Mouse (Mus musculus) liver (tissue): ENCODE data around the gene Sptlc2.

Source experiments
- DNase-seq: peaks from one replicate; pipeline ENCODE4 v3.0.0-alpha.2; 2020; ENCODE audit warnings: mixed read lengths

Sptlc2 gene

DNA sequence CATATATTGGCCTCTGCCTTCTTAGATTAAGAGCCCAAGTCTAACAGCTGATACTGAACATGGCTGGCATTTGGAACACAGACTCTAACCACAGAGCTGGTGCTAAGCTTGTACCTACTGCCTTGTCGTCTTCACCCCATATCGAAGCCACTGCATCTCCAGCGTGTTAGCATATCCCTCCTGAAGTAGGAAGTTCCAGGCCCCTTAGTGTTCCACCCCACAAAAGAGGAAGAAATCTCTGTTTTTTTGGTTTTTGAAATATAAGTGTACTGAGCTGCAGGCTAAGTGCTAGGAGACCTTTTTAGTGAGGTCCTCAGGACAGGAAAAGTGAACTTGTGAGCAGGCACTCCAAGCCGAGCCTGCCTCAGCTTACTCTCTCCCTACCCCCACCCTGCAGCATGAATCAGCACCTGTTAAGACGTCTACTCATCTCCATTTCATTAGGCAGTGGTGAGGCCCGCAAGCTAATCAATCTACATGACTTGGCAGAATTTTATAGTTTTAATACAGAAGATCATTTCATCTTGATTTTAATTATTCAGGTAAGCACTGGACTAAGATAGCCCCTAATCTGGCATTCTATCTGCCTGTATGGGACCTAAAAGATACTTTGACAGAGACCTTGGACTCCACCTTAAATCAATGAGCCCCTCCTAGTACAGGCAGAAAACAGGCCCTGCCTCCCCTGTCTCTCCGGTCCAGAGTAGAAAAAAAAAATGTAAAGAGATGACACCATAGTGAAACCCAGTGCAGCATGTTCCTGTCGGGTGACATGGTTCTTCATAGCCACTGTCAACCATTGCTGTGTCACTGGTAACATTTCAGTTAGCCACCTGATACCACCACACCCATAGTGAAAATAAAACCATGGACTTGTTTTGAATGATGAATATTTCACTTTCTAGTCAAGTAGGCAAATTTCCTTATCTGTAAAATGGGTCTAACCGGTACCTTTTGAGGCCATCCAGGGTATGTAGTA, 113.0 kb downstream of the Sptlc2 start:
- peak; percentile 81 for DNase-seq

DNA sequence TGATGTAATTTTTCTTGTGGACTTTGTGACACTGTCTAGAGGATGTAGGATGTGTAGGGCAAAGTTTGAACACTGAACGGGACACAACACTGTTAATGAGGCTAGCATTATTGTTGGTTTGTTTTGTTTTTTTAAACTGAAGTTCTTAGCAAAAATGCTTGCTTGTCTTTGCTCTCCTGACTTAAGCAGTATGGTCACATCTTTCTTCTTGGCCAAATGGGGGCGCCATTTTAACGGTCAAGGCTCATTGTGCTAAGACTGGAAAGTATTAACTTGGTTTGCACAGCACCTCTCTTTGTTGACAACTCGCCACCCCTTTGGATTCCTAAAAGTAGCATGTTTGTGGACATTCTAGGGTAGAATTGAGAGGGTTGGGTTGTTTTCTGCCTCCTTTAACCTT, 120.5 kb downstream of the Sptlc2 start:
- DNase-seq = peak; percentile 71

DNA sequence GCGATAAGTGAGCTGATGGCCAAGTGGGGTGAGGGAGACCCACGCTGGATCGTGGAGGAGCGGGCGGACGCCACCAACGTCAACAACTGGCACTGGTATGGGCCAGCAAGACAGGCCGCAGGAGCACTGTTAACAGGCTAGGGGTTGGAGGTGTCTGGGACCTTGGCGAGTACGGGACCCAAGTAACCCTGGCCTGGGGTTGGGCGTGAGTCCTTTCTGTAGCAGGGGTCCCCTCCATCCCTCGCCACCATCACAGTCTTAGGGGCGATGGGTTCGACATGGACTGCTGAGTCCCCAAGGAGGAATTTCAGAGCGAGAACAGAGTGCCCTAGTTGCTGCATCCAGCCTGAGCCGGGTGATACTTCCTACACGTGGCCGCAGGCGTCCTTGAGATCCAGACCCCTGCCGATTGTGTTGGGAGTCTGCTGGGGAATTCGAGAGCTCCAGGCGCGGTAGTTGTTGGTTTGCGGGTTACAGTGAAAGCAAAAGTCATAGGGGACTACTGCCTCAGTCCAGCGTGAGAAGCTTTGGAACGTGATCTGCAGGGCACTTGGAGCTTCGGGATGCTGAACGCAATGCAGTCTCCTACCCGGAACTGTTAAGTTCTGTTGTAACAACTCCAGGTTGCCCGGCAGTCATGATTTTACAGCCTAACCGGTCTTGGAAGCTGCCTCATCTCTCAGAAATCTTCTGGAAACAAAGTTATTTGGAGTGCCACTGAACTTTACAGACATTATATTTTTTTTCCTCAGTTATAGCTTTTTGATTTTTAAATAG, 121.1 kb downstream of the Sptlc2 start:
- DNase-seq = peak; percentile 38

DNA sequence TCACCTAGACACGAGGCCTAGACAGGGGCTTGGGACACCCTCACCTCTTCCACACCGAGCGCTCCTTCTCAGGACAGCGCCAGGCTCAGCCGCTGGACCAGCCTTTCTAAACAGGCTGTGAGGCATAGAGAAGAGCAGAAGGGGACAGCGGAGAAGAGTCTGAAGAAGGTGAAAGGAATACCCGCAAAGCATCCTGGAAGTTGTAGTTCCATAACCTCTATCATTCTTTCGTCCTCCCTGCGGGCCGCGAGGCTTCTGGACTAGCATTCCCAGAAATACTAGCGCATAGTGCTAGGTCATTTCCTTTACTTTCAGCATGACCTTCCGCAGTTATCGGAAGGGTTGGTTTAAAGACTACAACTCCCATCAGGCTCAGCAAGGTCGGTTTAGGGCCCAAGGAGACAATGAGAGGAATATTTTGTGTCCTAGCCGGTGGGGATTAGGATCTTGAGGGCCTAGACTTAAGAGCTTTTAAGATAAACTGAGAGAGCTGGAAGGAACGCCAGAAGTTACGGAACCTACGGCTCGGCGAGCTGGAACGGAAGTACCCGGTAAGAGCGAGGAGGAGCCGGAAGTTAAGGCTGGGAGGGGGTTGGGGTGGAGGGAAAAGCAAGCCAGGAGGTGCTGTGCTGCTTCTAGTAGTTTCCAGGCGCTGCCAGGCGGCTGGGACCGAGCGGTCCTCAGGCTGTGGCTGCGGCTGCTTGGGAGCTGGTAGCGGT, 121.9 kb downstream of the Sptlc2 start, which contains the start of the genes Vipas39 and Ahsa1:
Vipas39 (minus strand) TSS at position 149 of the 719 bp plus-strand sequence.
Ahsa1 (plus strand) TSS at position 372 of the 719 bp plus-strand sequence.
- peak; percentile 92 for DNase-seq

DNA sequence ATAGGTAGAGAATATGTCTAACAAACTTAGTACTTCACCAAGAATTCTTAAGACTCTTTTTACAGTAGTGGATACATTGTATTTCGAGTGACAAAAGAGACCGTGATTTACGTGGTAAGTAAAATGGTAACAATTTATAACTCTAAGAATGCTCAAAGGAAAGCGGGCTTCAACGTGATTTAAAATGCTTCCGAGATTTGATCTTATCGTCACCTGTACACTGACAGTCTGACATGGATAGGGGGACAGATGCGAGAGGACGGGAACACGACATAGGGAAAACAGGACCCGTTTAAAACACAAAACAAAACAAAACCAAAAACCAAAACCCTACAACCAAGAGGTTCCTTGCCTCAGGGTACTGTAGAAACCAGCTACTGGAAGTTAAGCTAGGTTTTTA, 122.7 kb downstream of the Sptlc2 start:
- no peak for DNase-seq

DNA sequence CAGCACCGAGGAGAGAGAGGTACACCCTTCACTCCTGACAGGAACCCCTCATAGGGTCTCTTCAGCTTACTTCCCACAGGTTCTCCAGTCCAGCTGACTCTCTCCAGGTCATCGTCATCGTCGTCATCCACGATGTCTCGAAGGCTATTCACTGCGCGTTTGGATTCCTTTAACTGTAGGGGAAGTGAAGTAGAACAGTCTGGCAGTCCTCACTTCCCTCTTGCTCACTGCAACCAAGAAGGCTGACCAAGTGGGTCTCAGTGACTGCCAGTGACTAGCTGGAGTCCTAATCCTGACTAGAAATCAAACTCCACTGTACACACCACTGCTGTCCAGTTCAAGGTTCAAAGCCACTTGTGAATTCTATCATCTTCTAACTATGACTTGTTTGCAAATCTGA, 127.6 kb downstream of the Sptlc2 start:
- DNase-seq = no peak

DNA sequence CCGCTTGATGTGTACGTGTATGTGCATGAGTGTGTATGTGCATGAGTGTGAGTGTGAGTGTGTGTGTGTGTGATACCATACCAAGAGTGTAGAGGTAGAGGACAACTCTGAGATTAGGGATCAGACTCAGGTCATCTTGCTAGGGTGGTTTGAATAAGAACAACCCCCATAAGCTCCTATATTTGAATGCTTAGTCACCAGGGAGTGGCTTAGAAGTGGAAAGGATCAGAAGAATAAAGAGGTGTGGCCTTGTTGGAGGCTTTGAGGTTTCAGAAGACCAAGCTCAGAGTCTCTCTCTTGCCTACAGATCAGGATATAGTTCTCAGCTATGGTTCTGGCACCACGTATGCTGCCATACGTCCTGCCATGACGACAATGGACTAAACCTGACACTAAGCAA, 131.5 kb downstream of the Sptlc2 start:
- DNase-seq = no peak
